Mouse (Mus musculus) stomach, postnatal 0 days (tissue): ENCODE results near the gene Slc3a2. TPM values are rescaled to one million over a fixed set of nuclear protein-coding genes. Genes with fewer than 3 reads are reported as not detected.

Source experiments
- ATAC-seq: fragments of 200-750 bp; cut with Nextera tagmentation; 2 replicates; pipeline ENCODE4 v1.8.0; 2017; ENCODE audit not compliant: low FRiP score, low TSS enrichment
- DNase-seq: peaks from one replicate; pipeline ENCODE4 v3.0.0-alpha.2; 2016; ENCODE audit warnings: low spot score
- H3K27ac ChIP-seq: fragments of 300-500 bp; sonication (generic); replicated peaks from 2 replicates; pipeline ENCODE4 v1.5.1; 2014; ENCODE audit warnings: mild to moderate bottlenecking, control low read depth
- H3K27me3 ChIP-seq: fragments of 300-500 bp; sonication (generic); 2 replicates; pipeline ENCODE4 v1.6.1; 2014; ENCODE audit warnings: low read length; ENCODE audit not compliant: control insufficient read depth, insufficient read depth
- H3K36me3 ChIP-seq: fragments of 300-500 bp; sonication (generic); 2 replicates; pipeline ENCODE4 v1.6.1; 2014; ENCODE audit warnings: low read length, mixed read lengths; ENCODE audit not compliant: control insufficient read depth, insufficient read depth
- H3K4me1 ChIP-seq: fragments of 300-500 bp; sonication (generic); replicated peaks from 2 replicates; pipeline ENCODE4 v1.6.1; 2014; ENCODE audit warnings: antibody characterized with exemption; ENCODE audit not compliant: control insufficient read depth, insufficient read depth
- H3K4me2 ChIP-seq: fragments of 300-500 bp; sonication (generic); replicated peaks from 2 replicates; pipeline ENCODE4 v1.6.1; 2014; ENCODE audit warnings: low read depth, mild to moderate bottlenecking, control low read depth, moderate library complexity
- H3K4me3 ChIP-seq: fragments of 300-500 bp; sonication (generic); 2 replicates; pipeline ENCODE4 v1.5.1; 2014; ENCODE audit warnings: low read depth, low read length, control low read depth
- H3K9ac ChIP-seq: fragments of 300-500 bp; sonication (generic); 2 replicates; pipeline ENCODE4 v1.6.1; 2014; ENCODE audit warnings: mild to moderate bottlenecking, low read length, control low read depth, mixed read lengths
- H3K9me3 ChIP-seq: fragments of 300-500 bp; sonication (generic); 2 replicates; pipeline ENCODE4 v1.6.1; 2016; ENCODE audit warnings: low read length; ENCODE audit not compliant: control insufficient read depth
- CTCF ChIP-seq: IDR thresholded peaks from 2 replicates; pipeline ENCODE4 v1.5.1; 2016; ENCODE audit warnings: antibody characterized with exemption, low read depth, mild to moderate bottlenecking, moderate library complexity
- EP300 ChIP-seq: optimal IDR thresholded peaks from 2 replicates; pipeline ENCODE3; 2016; ENCODE audit warnings: antibody characterized with exemption
- WGBS: fragments of 180-500 bp; shearing (Covaris S2); extraction: QIAGEN DNeasy Blood & Tissue Kit; methylation state at CpG from one replicate; pipeline ENCODE4 v1.1.7; 2014; 5-methylcytosine and 5-hydroxymethylcytosine counted together
- polyA plus RNA-seq: library from polyadenylated mRNA; unstranded; fragments of >200 nt; fragmentation: Nextera tagmentation; extraction: Ambion mirVana; gene quantifications from 2 replicates; pipeline ENCODE4 v1.2.1, GENCODE M21; 2015

Gene Slc3a2
- polyA plus RNA-seq, 1 experiment from 2014 or later: 82.5 TPM

DNA sequence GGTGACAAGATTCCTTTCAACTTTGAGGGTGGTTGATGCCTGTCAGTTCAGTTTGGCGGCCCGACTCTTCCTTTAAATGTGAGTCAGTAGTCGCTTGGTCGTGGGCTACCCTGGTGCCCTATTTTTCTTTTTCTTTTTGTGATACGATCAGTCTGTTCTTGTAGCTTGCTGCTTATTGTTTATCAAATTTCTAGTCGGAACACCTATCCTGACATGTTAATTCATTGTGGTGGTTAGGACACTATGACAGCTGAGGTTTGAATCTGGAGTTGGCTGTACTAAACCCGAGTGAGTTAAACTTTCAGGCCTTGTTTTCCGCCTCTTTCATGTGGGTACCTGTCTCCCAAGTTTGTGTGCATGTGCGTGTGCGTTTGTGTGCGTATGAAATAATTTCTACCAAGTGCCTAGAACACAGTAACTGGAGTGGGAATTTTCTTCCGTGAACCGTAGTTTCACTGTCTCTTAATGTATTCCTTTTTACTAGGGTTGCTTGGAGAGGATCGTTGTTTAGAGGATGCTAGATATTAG, 34.4 kb upstream of the Slc3a2 start:
- Histone ChIP-seq H3K9me3 (no peaks in the 10 kb centered on the region), H3K4me1 (no peaks in the 10 kb centered on the region), H3K9ac (peak overlapping the region; percentile 97), H3K4me2 (peak overlapping the region; percentile 49), H3K27me3 (no peaks in the 10 kb centered on the region), H3K36me3 (0 out of 2 replicates have a peak, but pooled peaks cover 6% of the 10 kb centered on the region), H3K4me3 (peak overlapping the region; percentile 94), H3K27ac (peak overlapping the region; percentile 96)
- DNase-seq: no peak
- no peak for TF ChIP-seq EP300
- TF ChIP-seq CTCF: no peak
- 3% methylated on average over 14 of the region's 14 CpGs for WGBS
- ATAC-seq: no peak

DNA sequence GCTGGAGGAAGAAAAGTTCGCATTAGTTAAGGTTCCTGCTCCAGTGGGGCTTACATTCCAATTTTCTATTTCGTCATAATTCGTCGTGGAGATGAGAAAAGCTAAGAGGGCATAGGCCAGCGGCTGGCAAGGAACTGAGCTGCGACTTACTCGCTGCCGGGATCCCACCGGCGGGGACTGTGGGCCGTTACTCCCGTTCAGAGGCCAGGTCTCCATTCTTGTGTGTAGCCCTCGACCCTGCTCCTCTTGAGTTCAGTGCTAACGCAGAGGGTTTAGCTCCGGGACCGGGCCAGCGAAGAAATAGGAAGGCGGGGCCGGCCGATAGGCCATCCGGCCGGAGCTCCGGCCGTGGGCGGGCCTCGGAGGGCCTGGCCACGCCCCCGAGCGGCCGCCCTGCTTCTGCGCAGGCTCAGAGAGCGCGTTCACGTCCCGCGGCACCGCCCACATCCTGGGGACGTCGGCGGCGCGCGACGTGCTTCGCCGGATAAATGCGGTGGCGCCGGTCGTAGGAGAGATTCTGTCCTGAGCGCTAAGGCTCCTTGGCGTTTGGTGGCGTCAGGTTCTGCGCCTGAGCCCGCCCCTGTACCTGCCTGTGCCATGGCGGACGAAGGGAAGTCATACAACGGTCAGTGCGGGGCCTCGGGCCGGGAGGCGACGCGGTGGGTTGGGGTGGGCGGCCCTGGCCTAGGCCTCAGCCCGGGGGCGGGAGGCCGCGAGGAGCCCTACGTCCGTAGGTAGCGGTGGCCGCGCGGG, 33.6 kb upstream of the Slc3a2 start, which contains the start of gene Nxf1:
Nxf1 (plus strand) TSS at position 439 of the 753 bp plus-strand sequence.
- WGBS: under 1% methylated on average over 62 of the region's 75 CpGs
- peak; percentile 94 for ATAC-seq

GRCm38 (mm10) chr19:8755652-8756051, 32.5 kb upstream of the Slc3a2 start:
- H3K27ac ChIP-seq: no peak overlapping the region
- no peak overlapping the region for H3K4me3 ChIP-seq
- ATAC-seq: no peak
- no peaks in the 10 kb centered on the region for H3K27me3 ChIP-seq
- H3K9me3 ChIP-seq: no peaks in the 10 kb centered on the region
- DNase-seq: no peak
- H3K4me1 ChIP-seq: no peaks in the 10 kb centered on the region
- no peak overlapping the region for H3K9ac ChIP-seq
- TF ChIP-seq EP300 (no peak), CTCF (no peak)
- peaks cover 11% of the 10 kb centered on the region; the same call in 1 of the 2 replicates for H3K36me3 ChIP-seq
- WGBS: 46% methylated on average over 3 of the region's 3 CpGs
- no peak overlapping the region for H3K4me2 ChIP-seq

More for the DNA sequence above, 33.6 kb upstream of the Slc3a2 start, which contains the start of gene Nxf1:
- peak within 1 kb of the TSS; percentile 49 for H3K4me2 ChIP-seq
- TF ChIP-seq EP300 (peak; percentile 44), CTCF (peak; percentile 22; the same call in 1 of the 2 replicates)
- peak within 1 kb of the TSS; percentile 94 for H3K4me3 ChIP-seq
- H3K36me3 ChIP-seq: 0 out of 2 replicates have a peak, but pooled peaks cover 4% of the 10 kb centered on the region
- no peaks in the 10 kb centered on the region for H3K27me3 ChIP-seq
- no peaks in the 10 kb centered on the region for H3K9me3 ChIP-seq
- H3K4me1 ChIP-seq: no peaks in the 10 kb centered on the region
- peak within 1 kb of the TSS; percentile 97 for H3K9ac ChIP-seq
- peak; percentile 96 for DNase-seq
- peak within 1 kb of the TSS; percentile 96 for H3K27ac ChIP-seq

- Histone ChIP-seq H3K4me3 (no peak overlapping the region), H3K27ac (no peak overlapping the region), H3K9me3 (no peaks in the 10 kb centered on the region), H3K9ac (no peak overlapping the region), H3K36me3 (peaks cover 42% of the 10 kb centered on the region), H3K27me3 (no peaks in the 10 kb centered on the region), H3K4me1 (no peaks in the 10 kb centered on the region; the same call in 1 of the 2 replicates), H3K4me2 (no peak overlapping the region)
- DNase-seq (no peak), ATAC-seq (no peak)
- TF ChIP-seq EP300 (no peak), CTCF (peak; percentile 67)
- 79% methylated on average over 2 of the region's 2 CpGs for WGBS
These were observed 24.2 kb upstream of the Slc3a2 start for GRCm38 (mm10) chr19:8747368-8747767.

- Histone ChIP-seq H3K9me3 (no peaks in the 10 kb centered on the region), H3K27me3 (no peaks in the 10 kb centered on the region), H3K27ac (no peak overlapping the region), H3K9ac (no peak overlapping the region), H3K4me2 (no peak overlapping the region), H3K4me3 (no peak overlapping the region), H3K4me1 (peaks cover 2% of the 10 kb centered on the region; the same call in 1 of the 2 replicates), H3K36me3 (peaks cover 35% of the 10 kb centered on the region)
- WGBS: 89% methylated on average over 1 of the region's 1 CpGs
- DNase-seq (no peak), ATAC-seq (no peak)
- no peak for TF ChIP-seq EP300
- TF ChIP-seq CTCF: no peak
These were observed 22.2 kb upstream of the Slc3a2 start for GRCm38 (mm10) chr19:8745382-8745781.

- DNase-seq (peak; percentile 30), ATAC-seq (no peak)
- Histone ChIP-seq H3K27me3 (no peaks in the 10 kb centered on the region), H3K9me3 (no peaks in the 10 kb centered on the region), H3K4me2 (peak overlapping the region; percentile 97), H3K4me1 (peaks cover 2% of the 10 kb centered on the region; the same call in 1 of the 2 replicates), H3K27ac (peak overlapping the region; percentile 97), H3K9ac (peak overlapping the region; percentile 98), H3K36me3 (peaks cover 20% of the 10 kb centered on the region), H3K4me3 (peak overlapping the region; percentile 94)
- TF ChIP-seq CTCF: no peak
- no peak for TF ChIP-seq EP300
- WGBS: 8% methylated on average over 14 of the region's 14 CpGs
These were observed 19.0 kb upstream of the Slc3a2 start for GRCm38 (mm10) chr19:8742176-8742575.
